Mouse (Mus musculus) hindbrain, embryonic 11.5 days (tissue): ENCODE data around the gene Megf11. TPM values are rescaled to one million over a fixed set of nuclear protein-coding genes. Genes with fewer than 3 reads are reported as not detected.

Experiments used
- ATAC-seq: fragments of 200-750 bp; cut with Nextera tagmentation; 2 replicates; pipeline ENCODE4 v1.8.0; 2017; ENCODE audit warnings: mild to moderate bottlenecking, moderate TSS enrichment, moderate library complexity; ENCODE audit not compliant: low FRiP score
- DNase-seq: peaks from one replicate; pipeline ENCODE4 v3.0.0-alpha.2; 2015; ENCODE audit warnings: low spot score
- H3K27ac ChIP-seq: fragments of 300-500 bp; sonication (generic); 2 replicates; pipeline ENCODE4 v1.5.1; 2014; ENCODE audit warnings: mild to moderate bottlenecking, low read depth, low read length
- H3K27me3 ChIP-seq: fragments of 300-500 bp; sonication (generic); 2 replicates; pipeline ENCODE4 v1.6.1; 2014; ENCODE audit warnings: mild to moderate bottlenecking, low read length, moderate library complexity, mixed read lengths; ENCODE audit not compliant: control insufficient read depth, insufficient read depth
- H3K36me3 ChIP-seq: fragments of 300-500 bp; sonication (generic); 2 replicates; pipeline ENCODE4 v1.6.1; 2014; ENCODE audit warnings: mild to moderate bottlenecking, low read length, moderate library complexity, mixed read lengths; ENCODE audit not compliant: control insufficient read depth, insufficient read depth
- H3K4me1 ChIP-seq: fragments of 300-500 bp; sonication (generic); replicated peaks from 2 replicates; pipeline ENCODE4 v1.6.1; 2014; ENCODE audit warnings: low read length, mixed read lengths; ENCODE audit not compliant: control insufficient read depth, insufficient read depth
- H3K4me2 ChIP-seq: fragments of 300-500 bp; sonication (generic); replicated peaks from 2 replicates; pipeline ENCODE4 v1.6.1; 2014; ENCODE audit warnings: mild to moderate bottlenecking, low read depth, low read length
- H3K4me3 ChIP-seq: fragments of 300-500 bp; sonication (generic); 2 replicates; pipeline ENCODE4 v1.5.1; 2014; ENCODE audit warnings: low read depth, low read length
- H3K9ac ChIP-seq: fragments of 300-500 bp; sonication (generic); 2 replicates; pipeline ENCODE4 v1.6.1; 2014; ENCODE audit warnings: low read depth, low read length
- H3K9me3 ChIP-seq: fragments of 300-500 bp; sonication (generic); 2 replicates; pipeline ENCODE4 v1.6.1; 2016; ENCODE audit warnings: low read length; ENCODE audit not compliant: control insufficient read depth
- WGBS: fragments of 180-500 bp; shearing (Covaris S2); extraction: QIAGEN DNeasy Blood & Tissue Kit; methylation state at CpG from one replicate; pipeline ENCODE4 v1.1.7; 2014; 5-methylcytosine and 5-hydroxymethylcytosine counted together
- polyA plus RNA-seq: library from polyadenylated mRNA; unstranded; fragments of >200 nt; fragmentation: Nextera tagmentation; extraction: Ambion mirVana; gene quantifications from 2 replicates; pipeline ENCODE4 v1.2.1, GENCODE M21; 2014

Gene Megf11
- polyA plus RNA-seq, 1 experiment from 2014 or later, result 5.0 TPM

GRCm38 (mm10) chr9:64649393-64649792 lies 264.0 kb downstream of the Megf11 start:
- H3K9me3 ChIP-seq, result no peaks in the 10 kb centered on the region
- H3K36me3 ChIP-seq, result no peaks in the 10 kb centered on the region
- no peak for ATAC-seq
- no peak overlapping the region for H3K4me2 ChIP-seq
- no peak overlapping the region for H3K27ac ChIP-seq
- H3K27me3 ChIP-seq, result no peaks in the 10 kb centered on the region
- WGBS, result 68% methylated on average over 9 of the region's 9 CpGs
- no peak overlapping the region for H3K4me3 ChIP-seq
- DNase-seq, result no peak
- no peak overlapping the region for H3K9ac ChIP-seq
- H3K4me1 ChIP-seq, result no peaks in the 10 kb centered on the region; the same call in 1 of the 2 replicates

- Histone ChIP-seq H3K4me1 (no peaks in the 10 kb centered on the region), H3K4me3 (no peak overlapping the region)
Observed at GRCm38 (mm10) chr9:64649892-64650291, 264.5 kb downstream of the Megf11 start.

GRCm38 (mm10) chr9:64651181-64651580 lies 265.8 kb downstream of the Megf11 start:
- WGBS, result 93% methylated on average over 1 of the region's 1 CpGs
- no peaks in the 10 kb centered on the region for H3K4me1 ChIP-seq
- DNase-seq, result no peak

More at GRCm38 (mm10) chr9:64649892-64650291, 264.5 kb downstream of the Megf11 start:
- H3K9me3 ChIP-seq, result no peaks in the 10 kb centered on the region
- H3K9ac ChIP-seq, result no peak overlapping the region
- no peaks in the 10 kb centered on the region for H3K27me3 ChIP-seq
- no peak for DNase-seq
- H3K27ac ChIP-seq, result no peak overlapping the region
- H3K4me2 ChIP-seq, result no peak overlapping the region
- WGBS, result 5% methylated on average over 2 of the region's 2 CpGs
- no peak for ATAC-seq
- no peaks in the 10 kb centered on the region for H3K36me3 ChIP-seq

GRCm38 (mm10) chr9:64651689-64652088 lies 266.3 kb downstream of the Megf11 start:
- no peaks in the 10 kb centered on the region for H3K9me3 ChIP-seq
- no peak overlapping the region for H3K4me3 ChIP-seq
- WGBS, result 84% methylated on average over 4 of the region's 4 CpGs
- H3K4me2 ChIP-seq, result no peak overlapping the region
- H3K4me1 ChIP-seq, result no peaks in the 10 kb centered on the region
- no peaks in the 10 kb centered on the region for H3K27me3 ChIP-seq
- H3K27ac ChIP-seq, result no peak overlapping the region
- no peaks in the 10 kb centered on the region for H3K36me3 ChIP-seq
- H3K9ac ChIP-seq, result no peak overlapping the region
- DNase-seq (no peak), ATAC-seq (no peak)

More at GRCm38 (mm10) chr9:64651181-64651580, 265.8 kb downstream of the Megf11 start:
- no peaks in the 10 kb centered on the region for H3K9me3 ChIP-seq
- no peak overlapping the region for H3K9ac ChIP-seq
- no peak overlapping the region for H3K4me2 ChIP-seq
- no peak for ATAC-seq
- no peaks in the 10 kb centered on the region for H3K27me3 ChIP-seq
- H3K27ac ChIP-seq, result no peak overlapping the region
- H3K36me3 ChIP-seq, result no peaks in the 10 kb centered on the region
- H3K4me3 ChIP-seq, result no peak overlapping the region

- no peak for DNase-seq
- no peaks in the 10 kb centered on the region for H3K9me3 ChIP-seq
- no peaks in the 10 kb centered on the region for H3K4me1 ChIP-seq
- H3K27me3 ChIP-seq, result no peaks in the 10 kb centered on the region
- no peak overlapping the region for H3K4me3 ChIP-seq
- H3K4me2 ChIP-seq, result no peak overlapping the region
- WGBS, result 57% methylated on average over 2 of the region's 2 CpGs
- no peak for ATAC-seq
- no peak overlapping the region for H3K9ac ChIP-seq
- no peak overlapping the region for H3K27ac ChIP-seq
- no peaks in the 10 kb centered on the region for H3K36me3 ChIP-seq
Observed at GRCm38 (mm10) chr9:64652138-64652537, 266.7 kb downstream of the Megf11 start.

- Histone ChIP-seq H3K36me3 (no peaks in the 10 kb centered on the region), H3K27ac (no peak overlapping the region), H3K9ac (no peak overlapping the region), H3K4me2 (no peak overlapping the region), H3K4me3 (no peak overlapping the region), H3K27me3 (no peaks in the 10 kb centered on the region), H3K4me1 (no peaks in the 10 kb centered on the region), H3K9me3 (no peaks in the 10 kb centered on the region)
- 71% methylated on average over 10 of the region's 10 CpGs for WGBS
- DNase-seq (no peak), ATAC-seq (no peak)
Observed at GRCm38 (mm10) chr9:64652841-64653361, 267.5 kb downstream of the Megf11 start.

- Histone ChIP-seq H3K27ac (no peak overlapping the region), H3K9ac (no peak overlapping the region), H3K36me3 (no peaks in the 10 kb centered on the region), H3K27me3 (no peaks in the 10 kb centered on the region), H3K4me3 (no peak overlapping the region), H3K4me2 (no peak overlapping the region), H3K9me3 (no peaks in the 10 kb centered on the region), H3K4me1 (no peaks in the 10 kb centered on the region)
- no peak for ATAC-seq
- no peak for DNase-seq
- 70% methylated on average over 10 of the region's 10 CpGs for WGBS
Observed at GRCm38 (mm10) chr9:64654723-64655122, 269.3 kb downstream of the Megf11 start.

- Histone ChIP-seq H3K27me3 (no peaks in the 10 kb centered on the region), H3K4me2 (no peak overlapping the region), H3K9me3 (no peaks in the 10 kb centered on the region), H3K4me3 (no peak overlapping the region), H3K27ac (no peak overlapping the region), H3K9ac (no peak overlapping the region), H3K36me3 (no peaks in the 10 kb centered on the region), H3K4me1 (no peaks in the 10 kb centered on the region)
- DNase-seq, result no peak
- WGBS, result 85% methylated on average over 5 of the region's 5 CpGs
- ATAC-seq, result no peak
Observed at GRCm38 (mm10) chr9:64656613-64657012, 271.2 kb downstream of the Megf11 start.

GRCm38 (mm10) chr9:64660222-64660621 lies 274.8 kb downstream of the Megf11 start:
- Histone ChIP-seq H3K4me2 (no peak overlapping the region), H3K27ac (no peak overlapping the region), H3K4me1 (no peaks in the 10 kb centered on the region), H3K9ac (no peak overlapping the region), H3K36me3 (no peaks in the 10 kb centered on the region), H3K27me3 (no peaks in the 10 kb centered on the region), H3K4me3 (no peak overlapping the region), H3K9me3 (no peaks in the 10 kb centered on the region)
- no peak for ATAC-seq
- 76% methylated on average over 7 of the region's 7 CpGs for WGBS
- no peak for DNase-seq
